Mouse (Mus musculus) olfactory bulb, adult 2 months (tissue): ENCODE data around the gene Sik3. TPM values are rescaled to one million over a fixed set of nuclear protein-coding genes. Genes with fewer than 3 reads are reported as not detected.

ENCODE experiments used
- H3K27ac ChIP-seq: fragments of 200-500 bp; 2 replicates; pipeline ENCODE4 v1.5.1; 2012; ENCODE audit warnings: low read depth, low read length; ENCODE audit not compliant: insufficient read depth
- H3K4me1 ChIP-seq: fragments of 200-500 bp; 2 replicates; pipeline ENCODE4 v1.6.1; 2012; ENCODE audit warnings: low read length; ENCODE audit not compliant: control insufficient read depth, insufficient read depth
- H3K4me3 ChIP-seq: fragments of 200-500 bp; 2 replicates; pipeline ENCODE4 v1.5.1; 2012; ENCODE audit warnings: mild to moderate bottlenecking, low read depth, low read length, moderate library complexity; ENCODE audit not compliant: insufficient read depth
- CTCF ChIP-seq: fragments of 200-500 bp; IDR thresholded peaks from 2 replicates; pipeline ENCODE4 v1.5.1; 2012; ENCODE audit warnings: low read depth, mild to moderate bottlenecking, low read length, moderate library complexity; ENCODE audit not compliant: insufficient read depth
- POLR2A ChIP-seq: fragments of 200-500 bp; IDR thresholded peaks from 2 replicates; pipeline ENCODE4 v1.6.1; 2012; ENCODE audit warnings: mild to moderate bottlenecking, low read depth, low read length, moderate library complexity; ENCODE audit not compliant: insufficient read depth
- WGBS: fragments of 180-500 bp; shearing (Covaris S2); methylation state at CpG from one replicate; pipeline ENCODE4 v1.1.7; 2018; 5-methylcytosine and 5-hydroxymethylcytosine counted together
- polyA plus RNA-seq: library from polyadenylated mRNA; stranded (reverse); fragments of >200 nt; gene quantifications from 2 replicates; pipeline ENCODE4 v1.2.4, GENCODE M21; 2012; ENCODE audit warnings: low replicate concordance; ENCODE audit not compliant: missing spikeins, insufficient read depth, insufficient read length

Sik3 gene
- polyA plus RNA-seq, 1 experiment = 51.7 TPM

GRCm38 (mm10) chr9:46029534-46029933, 16.9 kb downstream of the Sik3 start:
- no peak overlapping the region for H3K4me3 ChIP-seq
- TF ChIP-seq POLR2A (no peak), CTCF (no peak)
- H3K27ac ChIP-seq = no peak overlapping the region
- WGBS = 68% methylated on average over 6 of the region's 6 CpGs
- H3K4me1 ChIP-seq = peaks cover 26% of the 10 kb centered on the region

- H3K4me3 ChIP-seq = no peak overlapping the region
- no peak overlapping the region for H3K27ac ChIP-seq
- WGBS = 78% methylated on average over 5 of the region's 5 CpGs
- H3K4me1 ChIP-seq = peaks cover 30% of the 10 kb centered on the region
- TF ChIP-seq POLR2A = no peak
- no peak for TF ChIP-seq CTCF
Measured at GRCm38 (mm10) chr9:46030184-46030583, 17.6 kb downstream of the Sik3 start.

GRCm38 (mm10) chr9:46030968-46031367, 18.3 kb downstream of the Sik3 start:
- Histone ChIP-seq H3K4me3 (no peak overlapping the region), H3K4me1 (peaks cover 31% of the 10 kb centered on the region), H3K27ac (no peak overlapping the region)
- WGBS = 87% methylated on average over 6 of the region's 6 CpGs
- TF ChIP-seq POLR2A (no peak), CTCF (no peak)

DNA sequence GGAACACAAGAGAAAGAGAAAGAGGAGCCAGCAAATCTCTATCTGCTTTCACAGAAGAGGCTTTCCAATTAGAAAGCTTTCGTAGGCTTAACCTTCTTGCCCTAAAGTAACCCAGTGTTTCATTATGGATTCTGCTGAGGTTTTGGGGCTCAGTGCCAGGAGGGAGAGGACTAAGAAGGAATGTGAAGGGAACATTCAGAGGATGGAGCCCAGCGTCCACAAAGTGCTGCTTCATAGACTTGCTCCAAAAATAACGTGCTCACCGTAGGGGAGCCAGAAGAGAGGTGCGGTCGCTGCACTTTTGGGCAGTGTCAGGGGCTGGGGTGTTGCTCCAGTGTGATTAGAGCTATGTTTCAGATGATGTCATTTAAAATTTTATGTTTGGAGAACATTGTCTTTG, 19.6 kb downstream of the Sik3 start:
- Histone ChIP-seq H3K4me3 (no peak overlapping the region), H3K4me1 (peaks cover 32% of the 10 kb centered on the region), H3K27ac (no peak overlapping the region)
- 16% methylated on average over 6 of the region's 6 CpGs for WGBS
- TF ChIP-seq POLR2A (no peak), CTCF (no peak)

DNA sequence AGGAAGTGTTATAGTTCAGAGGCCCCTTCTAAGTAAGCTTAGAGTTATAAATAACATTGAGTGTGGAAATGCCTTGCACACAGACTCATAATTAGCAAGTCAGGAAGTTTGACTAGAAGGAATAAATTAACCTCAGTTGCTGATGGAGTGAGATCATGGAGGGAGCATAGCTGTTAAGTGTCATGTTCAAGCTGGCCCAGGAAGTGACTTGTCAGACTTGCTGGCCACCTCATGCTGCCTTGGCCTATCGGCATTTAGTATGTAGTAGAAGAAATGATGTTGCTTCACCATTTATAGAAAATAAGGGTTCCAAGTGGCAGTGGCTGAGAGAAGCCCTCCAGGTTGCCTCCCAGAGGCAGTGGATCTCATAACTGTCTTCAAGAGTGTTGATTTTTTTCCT, 20.4 kb downstream of the Sik3 start:
- TF ChIP-seq POLR2A = no peak
- TF ChIP-seq CTCF = no peak
- no peak overlapping the region; the same call in 1 of the 2 replicates for H3K27ac ChIP-seq
- WGBS = 62% methylated on average over 1 of the region's 1 CpGs
- H3K4me3 ChIP-seq = no peak overlapping the region
- peaks cover 27% of the 10 kb centered on the region for H3K4me1 ChIP-seq

DNA sequence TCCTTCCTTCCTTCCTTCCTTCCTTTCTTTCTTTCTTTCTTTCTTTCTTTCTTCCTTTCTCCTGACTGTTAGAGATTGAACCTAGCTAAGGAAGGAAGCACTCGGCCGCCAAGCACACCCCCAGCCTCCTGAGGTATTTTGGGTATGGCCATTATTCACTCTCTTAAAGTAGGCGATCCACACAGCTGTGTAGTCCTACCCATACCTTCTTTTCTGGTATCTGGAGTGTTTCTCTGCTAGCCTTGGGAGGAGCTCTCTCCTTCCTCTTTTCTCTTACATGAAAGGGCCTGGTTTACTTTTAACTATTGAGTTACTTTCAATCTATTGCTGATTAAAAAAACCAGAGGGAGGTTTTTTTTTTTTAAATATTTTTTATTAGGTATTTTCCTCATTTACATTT, 21.2 kb downstream of the Sik3 start:
- H3K27ac ChIP-seq = no peak overlapping the region
- WGBS = 38% methylated on average over 3 of the region's 3 CpGs
- H3K4me3 ChIP-seq = no peak overlapping the region
- peaks cover 29% of the 10 kb centered on the region for H3K4me1 ChIP-seq
- TF ChIP-seq CTCF (no peak), POLR2A (no peak)

DNA sequence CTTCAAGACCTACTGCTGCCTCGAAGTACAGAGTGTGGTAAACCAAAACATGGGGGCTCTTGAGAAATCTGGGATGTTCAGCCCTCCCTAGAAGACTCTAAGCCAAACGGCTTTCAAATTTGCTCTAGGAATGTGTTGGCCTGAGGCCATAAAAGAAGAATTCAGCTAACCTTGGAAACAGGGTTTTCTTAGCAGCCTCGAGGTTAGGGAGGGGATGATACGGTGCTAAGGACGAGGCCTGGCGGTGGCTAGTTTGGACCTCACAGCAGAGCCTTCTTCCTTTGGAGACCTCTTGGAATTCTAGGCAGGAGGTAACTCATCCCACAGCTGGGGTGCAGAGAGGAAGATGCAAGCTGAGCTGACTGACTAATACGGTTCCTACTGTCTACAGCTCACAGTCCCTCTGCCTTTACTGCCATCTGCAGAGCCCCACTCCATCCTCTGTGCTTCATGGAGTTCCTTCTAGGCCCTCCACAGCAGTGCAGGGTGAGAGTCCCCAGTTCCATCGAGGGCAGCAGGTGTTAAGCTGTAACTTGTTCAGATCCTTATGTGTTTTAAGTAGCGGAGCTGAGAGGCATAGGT, 22.8 kb downstream of the Sik3 start:
- no peak overlapping the region for H3K4me3 ChIP-seq
- H3K4me1 ChIP-seq = peaks cover 26% of the 10 kb centered on the region
- TF ChIP-seq CTCF = no peak
- TF ChIP-seq POLR2A = no peak
- peak overlapping the region; percentile 42; the same call in 1 of the 2 replicates for H3K27ac ChIP-seq
- WGBS = 36% methylated on average over 9 of the region's 9 CpGs

GRCm38 (mm10) chr9:46036881-46037280, 24.3 kb downstream of the Sik3 start:
- TF ChIP-seq POLR2A (no peak), CTCF (no peak)
- Histone ChIP-seq H3K4me3 (no peak overlapping the region), H3K27ac (no peak overlapping the region), H3K4me1 (peaks cover 21% of the 10 kb centered on the region)
- 74% methylated on average over 8 of the region's 8 CpGs for WGBS

DNA sequence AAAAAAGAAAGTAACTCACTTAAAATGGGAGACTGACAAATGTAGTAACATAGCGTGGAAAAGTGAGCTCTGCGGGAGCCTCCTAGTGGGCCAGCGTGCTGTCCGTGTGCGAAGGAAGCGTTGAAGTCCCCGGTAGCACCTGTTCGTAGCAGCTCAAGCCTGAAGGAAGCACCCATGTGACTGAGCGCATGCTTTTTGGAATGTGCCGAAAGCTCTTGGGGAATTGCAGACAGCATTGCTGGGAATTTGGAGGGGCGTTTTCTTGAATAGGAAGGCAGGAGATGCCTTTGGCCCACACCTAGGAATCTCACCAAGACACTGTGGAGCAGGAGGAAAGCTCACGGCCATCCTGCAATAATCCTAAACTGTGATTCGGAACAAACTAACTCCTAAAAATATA, 26.2 kb downstream of the Sik3 start:
- no peak overlapping the region for H3K27ac ChIP-seq
- no peak overlapping the region for H3K4me3 ChIP-seq
- TF ChIP-seq POLR2A (no peak), CTCF (no peak)
- peaks cover 17% of the 10 kb centered on the region for H3K4me1 ChIP-seq
- WGBS = 91% methylated on average over 13 of the region's 13 CpGs

- Histone ChIP-seq H3K4me1 (peaks cover 8% of the 10 kb centered on the region), H3K27ac (no peak overlapping the region), H3K4me3 (no peak overlapping the region)
- 88% methylated on average over 2 of the region's 2 CpGs for WGBS
- TF ChIP-seq POLR2A = no peak
- TF ChIP-seq CTCF = no peak
Measured at GRCm38 (mm10) chr9:46041186-46041585, 28.6 kb downstream of the Sik3 start.
